Mouse (Mus musculus): ENCODE results near the gene Cldn13. TPM values are rescaled to one million over a fixed set of nuclear protein-coding genes. Genes with fewer than 3 reads are reported as not detected.

The Cldn13 gene
- polyA plus RNA-seq, 1 experiment from 2014 or later = 17.1 TPM

DNA sequence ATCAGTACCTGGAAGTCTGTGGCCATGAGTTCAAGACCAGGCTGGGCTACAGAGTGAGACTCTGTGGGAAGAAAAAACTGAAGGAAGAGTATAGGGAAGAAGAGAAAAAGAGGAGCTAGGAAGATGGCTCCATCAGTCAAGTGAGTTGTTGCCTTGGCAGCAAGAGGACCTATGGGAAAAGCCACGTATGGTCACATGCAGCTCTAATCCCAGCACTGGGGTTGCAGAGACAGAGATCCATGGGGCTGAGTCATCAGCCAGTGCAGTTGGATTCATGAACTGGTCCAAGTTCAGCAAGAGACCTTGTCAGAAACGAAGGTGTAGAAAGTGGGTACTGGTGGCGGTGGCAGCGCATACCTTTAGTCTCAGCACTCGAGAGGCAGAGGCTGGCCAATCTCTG, 40.1 kb downstream of the Cldn13 start:
- Histone ChIP-seq H3K27me3 (ENCODE audit: control insufficient read depth, insufficient read depth, low read length) (no peaks in the 10 kb centered on the region), H3K4me2 (no peak overlapping the region), H3K4me1 (ENCODE audit: control insufficient read depth, insufficient read depth, low read length) (peaks cover 3% of the 10 kb centered on the region; the same call in 1 of the 2 replicates), H3K9me3 (replicated peaks; ENCODE audit: control insufficient read depth, low read length) (no peaks in the 10 kb centered on the region), H3K36me3 (ENCODE audit: control insufficient read depth, insufficient read depth, low read length) (no peaks in the 10 kb centered on the region), H3K9ac (ENCODE audit: low read depth, low read length) (no peak overlapping the region), H3K27ac (ENCODE audit: low read depth, low read length) (no peak overlapping the region), H3K4me3 (ENCODE audit: low read depth, low read length) (no peak overlapping the region)
- no peak for ATAC-seq (replicated peaks; ENCODE audit: insufficient number of reproducible peaks, low FRiP score, low TSS enrichment)
- 83% methylated on average over 5 of the region's 5 CpGs for WGBS (ENCODE audit: insufficient replicate concordance)

- H3K27me3 ChIP-seq (ENCODE audit: control insufficient read depth, insufficient read depth, low read length) = no peaks in the 10 kb centered on the region
- H3K4me2 ChIP-seq = no peak overlapping the region
- H3K36me3 ChIP-seq (ENCODE audit: control insufficient read depth, insufficient read depth, low read length) = no peaks in the 10 kb centered on the region
- no peak overlapping the region for H3K27ac ChIP-seq (ENCODE audit: low read depth, low read length)
- ATAC-seq (replicated peaks; ENCODE audit: insufficient number of reproducible peaks, low FRiP score, low TSS enrichment) = no peak
- H3K4me1 ChIP-seq (ENCODE audit: control insufficient read depth, insufficient read depth, low read length) = peaks cover 3% of the 10 kb centered on the region; the same call in 1 of the 2 replicates
- 69% methylated on average over 21 of the region's 21 CpGs for whole genome bisulfite sequencing (ENCODE audit: insufficient replicate concordance)
- no peaks in the 10 kb centered on the region for H3K9me3 ChIP-seq (replicated peaks; ENCODE audit: control insufficient read depth, low read length)
- H3K9ac ChIP-seq (ENCODE audit: low read depth, low read length) = no peak overlapping the region
- H3K4me3 ChIP-seq (ENCODE audit: low read depth, low read length) = no peak overlapping the region
Observed at GRCm38 (mm10) chr5:134873956-134874879, 41.1 kb downstream of the Cldn13 start.

GRCm38 (mm10) chr5:134873034-134873433, 42.3 kb downstream of the Cldn13 start:
- Histone ChIP-seq H3K27me3 (ENCODE audit: control insufficient read depth, insufficient read depth, low read length) (no peaks in the 10 kb centered on the region), H3K9ac (ENCODE audit: low read depth, low read length) (no peak overlapping the region), H3K4me3 (ENCODE audit: low read depth, low read length) (no peak overlapping the region), H3K4me2 (no peak overlapping the region), H3K4me1 (ENCODE audit: control insufficient read depth, insufficient read depth, low read length) (peaks cover 3% of the 10 kb centered on the region; the same call in 1 of the 2 replicates), H3K9me3 (replicated peaks; ENCODE audit: control insufficient read depth, low read length) (no peaks in the 10 kb centered on the region), H3K36me3 (ENCODE audit: control insufficient read depth, insufficient read depth, low read length) (no peaks in the 10 kb centered on the region), H3K27ac (ENCODE audit: low read depth, low read length) (no peak overlapping the region)
- ATAC-seq (replicated peaks; ENCODE audit: insufficient number of reproducible peaks, low FRiP score, low TSS enrichment) = no peak
- 85% methylated on average over 8 of the region's 8 CpGs for WGBS (ENCODE audit: insufficient replicate concordance)

DNA sequence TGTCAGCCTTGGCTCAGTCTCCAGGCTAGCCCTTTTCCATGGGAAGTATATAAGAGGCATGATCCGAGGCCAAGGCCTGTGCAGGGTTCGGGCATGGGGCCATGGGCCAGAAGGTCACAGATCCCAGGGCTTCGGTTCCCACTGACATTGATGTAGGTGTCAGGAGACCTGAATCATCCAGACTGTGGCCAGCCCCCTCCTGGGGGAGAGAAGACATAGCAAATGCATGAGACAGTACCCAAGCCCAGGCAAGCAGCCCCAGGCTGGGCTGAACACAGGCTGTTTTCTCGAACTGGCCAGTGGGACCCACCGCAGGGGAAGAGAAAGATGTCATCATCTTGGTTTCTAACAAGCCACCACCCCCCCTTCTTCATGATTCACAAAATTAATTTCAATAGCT, 42.7 kb downstream of the Cldn13 start:
- no peaks in the 10 kb centered on the region for H3K36me3 ChIP-seq (ENCODE audit: control insufficient read depth, insufficient read depth, low read length)
- H3K9ac ChIP-seq (ENCODE audit: low read depth, low read length) = no peak overlapping the region
- H3K4me3 ChIP-seq (ENCODE audit: low read depth, low read length) = no peak overlapping the region
- H3K9me3 ChIP-seq (replicated peaks; ENCODE audit: control insufficient read depth, low read length) = no peaks in the 10 kb centered on the region
- peaks cover 6% of the 10 kb centered on the region for H3K4me1 ChIP-seq (ENCODE audit: control insufficient read depth, insufficient read depth, low read length)
- no peak overlapping the region for H3K4me2 ChIP-seq
- H3K27me3 ChIP-seq (ENCODE audit: control insufficient read depth, insufficient read depth, low read length) = no peaks in the 10 kb centered on the region
- ATAC-seq (replicated peaks; ENCODE audit: insufficient number of reproducible peaks, low FRiP score, low TSS enrichment) = no peak
- no peak overlapping the region for H3K27ac ChIP-seq (ENCODE audit: low read depth, low read length)
- 68% methylated on average over 5 of the region's 5 CpGs for WGBS (ENCODE audit: insufficient replicate concordance)

DNA sequence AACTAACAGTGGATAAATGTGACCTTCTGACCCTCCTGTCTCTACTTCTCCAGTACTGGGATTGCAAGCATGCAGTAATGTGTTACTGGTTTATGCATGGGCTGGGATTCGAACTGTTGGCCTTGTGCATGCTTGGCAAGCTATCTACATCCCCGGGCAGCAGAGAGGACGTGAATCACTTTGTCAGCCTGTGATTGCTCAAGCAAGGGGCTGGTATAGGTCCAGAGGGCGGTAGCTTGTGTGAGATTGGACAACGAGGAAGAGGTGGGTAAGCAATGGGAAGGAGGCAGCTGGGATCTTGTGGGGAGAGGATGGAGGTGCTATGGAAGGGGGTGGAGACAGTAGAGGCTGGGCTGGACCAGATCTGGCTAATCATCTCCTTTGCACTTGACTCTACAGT, 46.8 kb downstream of the Cldn13 start:
- no peaks in the 10 kb centered on the region for H3K9me3 ChIP-seq (replicated peaks; ENCODE audit: control insufficient read depth, low read length)
- 74% methylated on average over 5 of the region's 5 CpGs for WGBS (ENCODE audit: insufficient replicate concordance)
- H3K27ac ChIP-seq (ENCODE audit: low read depth, low read length) = no peak overlapping the region
- H3K9ac ChIP-seq (ENCODE audit: low read depth, low read length) = no peak overlapping the region
- no peak for ATAC-seq (replicated peaks; ENCODE audit: insufficient number of reproducible peaks, low FRiP score, low TSS enrichment)
- no peaks in the 10 kb centered on the region for H3K27me3 ChIP-seq (ENCODE audit: control insufficient read depth, insufficient read depth, low read length)
- H3K4me3 ChIP-seq (ENCODE audit: low read depth, low read length) = no peak overlapping the region
- peaks cover 5% of the 10 kb centered on the region; the same call in 1 of the 2 replicates for H3K4me1 ChIP-seq (ENCODE audit: control insufficient read depth, insufficient read depth, low read length)
- H3K4me2 ChIP-seq = no peak overlapping the region
- H3K36me3 ChIP-seq (ENCODE audit: control insufficient read depth, insufficient read depth, low read length) = no peaks in the 10 kb centered on the region

DNA sequence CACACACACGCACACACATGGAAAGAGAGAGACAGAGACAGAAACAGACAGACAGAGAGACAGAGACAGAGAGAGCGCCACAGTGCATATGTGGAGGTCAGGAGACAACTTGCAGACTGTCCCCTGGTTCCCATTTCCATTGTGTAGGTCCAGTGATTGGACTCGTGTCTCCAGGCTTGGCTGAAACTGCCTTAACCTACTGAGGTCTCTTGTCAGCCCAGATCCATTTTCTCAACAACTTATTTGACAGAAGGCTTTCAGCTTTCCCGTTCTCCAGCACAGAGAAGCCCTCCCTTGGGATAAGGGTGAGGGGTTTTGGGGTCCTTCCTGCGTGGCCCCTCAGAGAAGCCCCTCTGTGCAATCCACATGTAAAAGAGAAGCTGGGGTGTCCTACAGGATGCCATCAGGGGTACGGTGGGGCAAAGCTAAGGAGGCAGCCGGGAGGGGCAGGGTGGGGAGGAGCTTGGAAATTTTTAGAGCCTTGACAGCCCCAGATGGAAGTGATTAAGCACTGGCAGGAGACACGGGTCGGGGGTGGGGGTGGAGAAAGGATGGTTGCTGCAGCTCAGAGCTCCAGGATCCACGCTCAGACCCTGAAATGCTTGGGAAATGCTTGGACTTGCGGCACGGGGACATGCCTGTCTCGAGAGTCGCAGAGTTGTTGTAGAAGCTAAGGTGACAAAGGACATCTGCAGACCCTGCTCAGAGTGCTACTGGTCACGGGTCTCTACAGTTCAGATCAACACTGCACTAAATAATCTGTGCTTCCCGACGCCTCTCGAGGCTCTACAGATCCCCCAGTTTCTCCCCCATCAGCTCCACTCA, 47.8 kb downstream of the Cldn13 start:
- no peak for ATAC-seq (replicated peaks; ENCODE audit: insufficient number of reproducible peaks, low FRiP score, low TSS enrichment)
- WGBS (ENCODE audit: insufficient replicate concordance) = 31% methylated on average over 18 of the region's 18 CpGs

DNA sequence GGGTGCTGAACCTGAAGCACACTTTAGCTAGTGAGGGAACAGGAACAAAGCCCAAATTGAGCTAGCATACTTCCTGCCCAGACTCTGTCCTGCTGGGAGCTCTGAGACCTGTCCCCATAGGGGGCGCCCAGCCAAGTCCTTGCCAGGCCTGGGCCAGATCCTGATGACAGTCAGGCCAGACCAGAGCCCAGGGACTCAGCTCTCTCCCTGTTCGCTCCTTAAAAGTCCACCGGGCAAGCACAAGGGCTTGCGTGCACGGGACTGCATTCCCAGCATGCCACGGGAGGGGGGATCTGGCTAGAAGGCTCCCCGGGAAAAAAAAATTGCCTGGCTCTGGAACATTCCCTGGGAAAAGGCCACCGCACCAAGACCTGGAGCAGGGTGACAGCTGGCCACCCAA, 50.2 kb downstream of the Cldn13 start:
- Histone ChIP-seq H3K27me3 (ENCODE audit: control insufficient read depth, insufficient read depth, low read length) (no peaks in the 10 kb centered on the region), H3K27ac (ENCODE audit: low read depth, low read length) (no peak overlapping the region), H3K4me1 (ENCODE audit: control insufficient read depth, insufficient read depth, low read length) (peaks cover 5% of the 10 kb centered on the region; the same call in 1 of the 2 replicates), H3K4me2 (no peak overlapping the region), H3K9me3 (replicated peaks; ENCODE audit: control insufficient read depth, low read length) (no peaks in the 10 kb centered on the region), H3K9ac (ENCODE audit: low read depth, low read length) (no peak overlapping the region), H3K4me3 (ENCODE audit: low read depth, low read length) (no peak overlapping the region), H3K36me3 (ENCODE audit: control insufficient read depth, insufficient read depth, low read length) (no peaks in the 10 kb centered on the region)
- ATAC-seq (replicated peaks; ENCODE audit: insufficient number of reproducible peaks, low FRiP score, low TSS enrichment) = no peak
- WGBS (ENCODE audit: insufficient replicate concordance) = 40% methylated on average over 8 of the region's 8 CpGs

More for the DNA sequence above, 47.8 kb downstream of the Cldn13 start:
- no peak overlapping the region for H3K4me3 ChIP-seq (ENCODE audit: low read depth, low read length)
- H3K27ac ChIP-seq (ENCODE audit: low read depth, low read length) = no peak overlapping the region
- H3K9ac ChIP-seq (ENCODE audit: low read depth, low read length) = peak overlapping the region; percentile 52; the same call in 1 of the 2 replicates
- H3K9me3 ChIP-seq (replicated peaks; ENCODE audit: control insufficient read depth, low read length) = no peaks in the 10 kb centered on the region
- H3K36me3 ChIP-seq (ENCODE audit: control insufficient read depth, insufficient read depth, low read length) = no peaks in the 10 kb centered on the region
- peak overlapping the region; percentile 43 for H3K4me2 ChIP-seq
- H3K27me3 ChIP-seq (ENCODE audit: control insufficient read depth, insufficient read depth, low read length) = no peaks in the 10 kb centered on the region
- peaks cover 5% of the 10 kb centered on the region; the same call in 1 of the 2 replicates for H3K4me1 ChIP-seq (ENCODE audit: control insufficient read depth, insufficient read depth, low read length)

All from heart, embryonic 11.5 days (tissue).